Mouse (Mus musculus) kidney, postnatal 36 days (tissue): ENCODE measurements around the gene Cds1.
"Not testable (repeated sequence)": the region's sequence is repeated elsewhere in the genome, so short reads cannot be mapped to it uniquely, and the experiment has no call there.

ENCODE experiments used
- DNase-seq, 2 experiments: peaks; one replicate each; pipeline ENCODE4 v3.0.0; 2021 to 2022; ENCODE audit warnings: mixed read lengths in 2 of 2

Cds1 gene

DNA sequence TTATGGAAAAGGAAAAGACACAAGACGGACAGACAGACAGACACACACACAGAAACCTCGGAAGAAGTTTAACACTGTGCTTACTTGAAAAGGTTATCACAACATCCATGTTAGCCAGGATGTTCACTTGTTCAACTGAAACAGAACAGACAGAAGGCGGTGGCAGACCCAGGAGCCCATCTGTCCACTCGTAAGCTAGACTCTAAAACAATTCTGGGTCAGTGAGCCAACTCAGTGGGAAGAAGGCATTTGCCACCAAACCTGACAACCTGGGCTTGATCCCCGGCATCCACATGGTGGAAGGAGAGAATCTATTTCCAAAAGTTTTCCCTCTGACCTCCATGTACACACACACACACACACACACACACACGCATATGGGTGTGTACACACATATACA, 67.1 kb downstream of the Cds1 start:
- DNase-seq = no peak

DNA sequence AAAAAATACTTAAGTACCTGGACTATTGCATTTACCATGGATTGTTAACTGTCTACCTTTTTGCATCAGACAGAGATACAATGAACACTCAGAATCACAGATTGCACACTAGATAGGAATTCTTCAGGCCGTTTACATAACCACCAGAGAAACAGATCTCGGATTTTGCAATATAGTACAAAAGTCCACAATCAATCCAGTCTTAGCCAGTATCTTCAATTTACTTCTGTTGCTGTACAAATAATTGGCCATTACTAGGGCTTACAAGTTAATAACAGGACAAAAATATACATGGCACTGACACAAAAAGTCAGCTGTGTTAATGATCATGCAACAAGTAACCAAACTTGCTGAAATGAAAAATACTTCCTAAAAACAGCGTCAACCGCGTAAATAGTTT, 68.1 kb downstream of the Cds1 start:
- DNase-seq = no peak

DNA sequence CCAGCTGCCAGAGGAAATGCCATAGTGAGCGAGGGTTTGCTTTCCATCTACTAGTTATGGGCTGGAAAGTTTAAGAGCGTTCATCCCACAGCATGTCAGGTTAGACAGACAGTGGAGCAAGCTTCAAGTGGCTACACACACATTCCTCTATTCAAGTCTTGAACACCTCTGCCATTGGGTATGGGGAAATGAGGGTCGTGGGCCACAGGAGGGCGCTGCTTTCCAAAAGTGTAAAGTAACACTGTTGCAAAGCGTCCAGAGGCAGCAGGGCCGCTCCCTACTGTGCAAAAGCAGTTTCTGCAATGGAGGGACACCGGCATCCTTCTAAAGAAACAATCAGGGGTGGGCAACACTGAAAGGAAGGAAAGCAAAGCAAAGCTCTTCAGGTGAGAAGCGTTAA, 68.9 kb downstream of the Cds1 start:
- peak in 1 of 2 experiments; percentile 62 for DNase-seq

DNA sequence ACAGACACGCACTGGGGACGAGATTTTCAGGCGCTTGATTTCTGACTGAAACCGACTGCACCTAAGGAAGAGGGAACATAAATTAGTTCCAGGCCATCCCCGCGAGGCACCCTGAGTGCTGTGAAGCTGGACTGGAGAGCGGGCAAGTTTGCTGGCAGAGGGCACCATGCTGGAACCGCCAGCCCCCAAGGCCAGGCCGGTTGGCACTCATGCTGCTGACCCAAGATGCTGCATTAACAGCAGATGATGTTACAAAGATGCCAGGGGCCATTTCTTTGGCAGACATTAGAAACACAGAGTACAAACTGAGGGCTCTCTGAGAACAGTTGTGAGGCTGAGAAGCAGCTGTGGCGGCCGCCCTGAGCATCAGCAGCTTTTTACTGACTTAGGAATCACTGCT, 71.3 kb downstream of the Cds1 start:
- no peak for DNase-seq

DNA sequence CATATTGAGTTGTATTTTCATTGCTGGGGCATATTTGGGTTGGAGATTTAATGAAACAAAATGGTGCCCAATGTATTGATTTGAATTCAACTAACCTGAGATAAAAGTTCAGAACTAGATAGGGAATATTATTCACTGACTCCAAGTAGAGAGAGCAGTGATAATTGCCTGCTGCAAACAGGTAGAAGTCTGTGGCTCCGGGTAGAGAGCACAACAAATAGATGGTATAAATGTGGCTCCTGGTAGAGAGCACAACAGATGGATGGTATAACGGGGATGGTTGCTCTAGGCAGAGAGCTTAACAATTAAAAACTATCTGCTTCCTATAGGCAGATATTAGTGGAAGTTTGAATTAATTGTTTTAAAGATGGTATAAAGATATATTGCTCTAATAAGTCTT, 72.7 kb downstream of the Cds1 start:
- DNase-seq = not testable (repeated sequence)

DNA sequence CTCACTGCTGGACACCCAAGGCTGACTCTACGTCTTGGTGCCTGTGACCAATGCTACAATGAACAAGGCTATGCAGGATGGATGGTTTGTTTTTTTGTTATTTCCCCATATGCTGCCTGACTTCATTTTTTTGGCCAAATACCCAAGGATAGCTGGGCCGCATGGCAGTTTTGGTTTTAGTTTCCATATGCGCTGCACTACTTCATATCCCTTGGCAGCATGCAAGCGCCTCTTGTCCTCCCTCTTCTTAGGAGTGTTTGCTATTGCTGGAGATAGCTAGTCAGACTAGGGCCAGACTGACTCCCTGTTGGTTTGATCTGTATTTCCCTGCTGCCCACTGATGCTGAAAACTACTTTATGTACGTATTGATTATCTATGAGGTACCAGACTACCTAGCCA, 75.5 kb downstream of the Cds1 start:
- DNase-seq = no peak

DNA sequence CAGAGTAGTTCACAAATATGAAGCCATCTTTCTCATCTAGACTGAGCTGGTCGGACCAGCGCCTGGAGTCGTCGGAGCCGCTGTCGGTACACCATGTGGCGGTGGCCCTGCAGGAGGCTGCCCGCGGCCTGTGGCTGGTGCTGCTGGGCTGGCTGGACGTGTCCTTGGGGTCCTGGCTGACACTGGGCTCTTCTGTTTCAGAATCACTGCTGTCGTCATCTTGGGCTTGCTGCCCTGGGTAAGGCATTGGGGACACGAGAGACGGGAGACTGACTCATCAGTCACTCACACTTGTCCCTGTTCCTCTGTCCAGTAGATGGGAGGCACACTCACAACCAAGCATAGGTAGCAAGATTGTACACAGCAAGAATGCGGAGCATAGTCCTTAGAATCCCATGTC, 80.1 kb downstream of the Cds1 start:
- DNase-seq = no peak

DNA sequence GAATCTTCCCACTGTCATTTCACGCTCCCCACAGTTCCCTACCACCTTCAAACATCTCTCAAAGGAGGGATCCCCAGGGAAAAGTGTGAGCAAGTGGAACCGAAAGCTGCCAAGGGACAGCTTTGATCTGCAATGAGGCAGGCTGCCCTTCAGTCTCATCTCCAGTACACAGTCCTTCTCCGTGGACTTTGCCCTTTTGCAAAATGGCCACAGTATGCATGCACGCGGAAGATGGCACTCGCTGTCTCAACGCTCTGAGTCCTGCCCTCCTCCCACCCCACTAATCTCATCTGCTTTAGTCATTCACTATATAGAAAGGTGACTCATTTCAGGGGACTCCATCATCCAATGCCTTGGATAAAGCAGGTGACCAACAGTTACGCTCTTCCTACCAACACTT, 81.0 kb downstream of the Cds1 start:
- peak in 1 of 2 experiments; percentile 34 for DNase-seq

DNA sequence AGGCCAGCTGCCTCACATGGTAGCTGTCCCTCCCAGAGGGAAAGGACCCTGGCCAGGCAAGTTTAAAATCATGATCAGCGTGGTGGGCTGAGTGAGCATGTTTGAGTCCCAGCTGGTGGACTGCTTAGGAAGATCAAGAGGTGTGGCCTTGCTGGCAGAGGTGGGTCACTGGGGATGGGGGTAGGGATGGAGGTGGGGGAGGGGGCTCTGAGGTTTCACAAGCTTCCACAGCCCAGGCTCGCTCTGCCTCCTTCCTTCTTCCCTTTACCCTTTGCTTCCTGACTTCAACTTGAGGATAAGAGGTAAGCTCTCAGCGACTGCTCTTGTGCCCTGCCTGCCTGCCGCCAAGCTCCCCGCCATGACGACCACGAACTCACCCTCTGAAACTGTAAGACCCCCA, 82.4 kb downstream of the Cds1 start:
- no peak for DNase-seq

DNA sequence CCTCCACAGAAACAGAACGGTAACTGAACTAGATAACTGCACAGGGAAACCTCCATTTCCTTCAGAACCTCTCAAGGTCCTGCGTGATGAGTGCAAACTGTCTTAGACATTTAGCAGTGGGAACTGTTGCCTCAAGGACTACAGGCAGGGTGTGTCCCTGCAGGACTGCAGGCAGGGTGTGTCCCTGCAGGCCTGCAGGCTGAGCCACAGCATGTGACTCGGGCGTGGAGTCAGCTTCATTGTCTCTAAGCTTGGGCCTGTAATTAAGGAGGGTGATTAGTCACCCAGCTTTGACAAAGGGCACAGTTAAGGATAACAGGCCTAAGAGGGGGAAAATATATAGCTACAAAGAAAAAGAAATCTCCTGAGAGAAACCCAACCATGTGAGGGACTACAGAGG, 82.8 kb downstream of the Cds1 start:
- no peak for DNase-seq

DNA sequence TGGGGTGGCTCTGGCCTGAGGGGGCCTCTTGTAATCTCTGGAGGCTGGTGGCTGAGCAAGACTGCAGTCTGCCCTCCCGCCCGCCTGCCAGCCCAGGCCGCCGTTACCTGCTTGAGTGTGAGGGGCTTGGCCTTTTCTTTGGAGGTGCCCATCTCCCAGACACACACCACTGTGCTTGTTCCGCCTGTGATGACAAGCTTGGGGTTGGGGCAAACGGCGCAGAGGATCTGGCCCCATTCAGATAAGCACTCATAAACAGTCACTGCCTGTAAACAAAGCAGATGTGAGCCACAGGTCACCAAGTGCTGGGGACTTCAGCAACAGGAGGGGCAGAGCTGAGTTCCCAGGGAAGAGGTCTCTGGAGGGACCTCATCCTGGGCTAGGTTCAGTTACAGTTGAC, 86.2 kb downstream of the Cds1 start:
- DNase-seq = no peak

DNA sequence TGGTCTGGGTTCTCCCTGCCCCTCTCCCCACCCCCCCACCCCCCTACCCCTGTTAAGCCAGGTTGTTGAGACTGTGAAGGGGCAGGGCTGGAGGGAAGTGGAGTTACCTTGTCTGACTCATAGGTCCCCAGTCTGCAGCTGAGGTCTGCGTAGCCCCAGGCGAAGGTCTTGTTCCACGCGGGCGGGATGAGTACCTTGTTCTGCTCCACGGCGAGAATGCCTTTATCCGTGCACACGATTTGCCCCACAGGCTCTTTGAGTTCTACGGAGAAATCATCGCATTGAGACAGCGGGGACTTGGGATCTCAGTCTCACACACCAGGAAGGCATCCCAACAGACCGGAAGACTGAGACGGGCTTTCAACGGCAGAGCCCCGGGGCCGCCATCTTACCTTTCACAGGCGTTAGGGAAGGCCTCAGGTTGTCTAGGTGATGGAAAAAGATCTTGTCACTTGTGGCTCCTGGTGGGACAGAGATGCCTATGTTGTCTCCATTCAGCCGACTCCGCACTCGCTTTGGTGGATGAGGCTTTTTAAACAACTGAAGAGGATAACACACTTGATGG, 87.3 kb downstream of the Cds1 start:
- DNase-seq = no peak

DNA sequence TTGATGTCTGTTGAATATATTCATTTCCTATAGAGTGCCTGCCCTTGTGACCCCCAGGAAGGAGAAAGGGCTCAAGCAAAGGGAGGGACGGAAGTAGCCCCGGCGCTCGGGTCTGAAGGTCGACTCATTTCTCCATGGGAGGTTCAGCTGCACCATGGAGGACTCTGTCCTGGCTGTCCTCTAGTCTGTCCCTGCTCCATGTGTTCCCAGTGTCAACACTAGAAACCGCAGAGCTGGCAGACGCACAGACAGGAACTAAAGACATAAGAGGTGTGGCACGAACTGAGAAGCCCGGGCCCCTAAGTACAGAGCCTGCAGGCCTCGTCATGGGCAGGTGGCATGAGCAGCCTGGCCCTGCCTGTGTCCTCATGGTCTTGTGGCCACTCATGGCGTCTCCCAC, 89.2 kb downstream of the Cds1 start:
- peak in 1 of 2 experiments; percentile 41 for DNase-seq

DNA sequence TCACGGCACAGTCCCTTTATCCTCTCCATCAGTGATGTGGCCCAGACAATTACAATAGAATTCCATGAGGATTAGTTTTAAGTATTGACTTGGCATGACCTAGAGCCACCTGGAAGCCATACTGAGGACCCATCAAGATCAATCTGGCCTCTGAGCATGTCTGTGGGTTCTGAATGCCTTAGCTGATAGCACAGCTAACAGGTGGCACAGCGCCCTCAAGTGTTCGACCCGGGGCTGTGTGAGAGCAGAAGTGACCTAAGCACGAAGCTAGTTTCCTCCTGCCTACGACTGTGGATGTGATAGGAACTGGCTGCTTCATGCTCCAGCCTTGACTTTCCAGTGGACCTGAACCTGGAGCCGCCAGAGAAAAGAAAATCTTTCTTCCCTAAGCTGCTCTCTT, 89.7 kb downstream of the Cds1 start:
- peak in 1 of 2 experiments; percentile 47 for DNase-seq

DNA sequence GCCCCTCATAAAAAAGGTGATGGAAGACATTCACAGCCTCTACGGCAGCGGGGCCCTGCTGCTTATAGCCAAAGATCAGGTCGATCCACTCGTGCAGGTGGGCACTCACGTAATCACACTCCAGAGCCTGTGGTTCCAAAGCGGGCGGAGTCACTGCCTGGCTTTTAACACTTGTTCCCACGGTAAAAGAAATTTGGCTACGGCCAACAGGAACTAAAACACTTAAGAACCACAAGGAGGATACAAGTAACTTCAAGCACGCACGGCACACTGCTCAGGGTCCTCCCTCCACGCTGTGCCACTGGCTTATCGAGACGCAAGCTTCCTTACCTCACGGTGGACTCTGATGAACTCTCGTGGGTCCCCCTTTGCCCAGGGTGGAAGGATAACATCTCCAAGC, 90.5 kb downstream of the Cds1 start:
- no peak for DNase-seq

DNA sequence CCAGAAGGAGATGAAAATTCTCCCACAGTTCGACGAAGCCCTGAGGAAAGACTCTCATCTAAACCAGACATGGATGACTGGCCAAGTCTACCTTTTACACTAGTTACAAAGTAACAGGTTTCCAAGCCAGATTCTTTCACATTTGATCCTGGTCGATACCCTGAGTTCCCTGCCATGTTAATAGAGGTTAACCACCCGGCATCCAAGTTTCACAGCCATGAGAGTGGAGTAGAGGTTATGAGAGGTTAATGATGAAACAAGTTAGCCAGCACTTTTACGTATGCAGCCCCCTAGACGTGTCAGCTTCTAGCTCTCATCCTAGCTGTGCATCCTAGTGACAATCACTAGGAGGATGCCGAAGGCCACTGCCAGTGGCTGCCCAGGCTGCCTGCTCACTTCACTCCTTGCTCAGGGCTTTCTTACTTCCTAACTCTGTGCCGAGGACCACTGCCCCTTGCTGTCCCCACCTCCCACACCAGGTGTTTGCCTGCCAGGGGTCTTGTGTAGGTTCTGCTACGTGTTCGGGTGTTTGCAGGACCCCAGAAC, 94.0 kb downstream of the Cds1 start:
- peak; percentile 25 to 69 for DNase-seq

DNA sequence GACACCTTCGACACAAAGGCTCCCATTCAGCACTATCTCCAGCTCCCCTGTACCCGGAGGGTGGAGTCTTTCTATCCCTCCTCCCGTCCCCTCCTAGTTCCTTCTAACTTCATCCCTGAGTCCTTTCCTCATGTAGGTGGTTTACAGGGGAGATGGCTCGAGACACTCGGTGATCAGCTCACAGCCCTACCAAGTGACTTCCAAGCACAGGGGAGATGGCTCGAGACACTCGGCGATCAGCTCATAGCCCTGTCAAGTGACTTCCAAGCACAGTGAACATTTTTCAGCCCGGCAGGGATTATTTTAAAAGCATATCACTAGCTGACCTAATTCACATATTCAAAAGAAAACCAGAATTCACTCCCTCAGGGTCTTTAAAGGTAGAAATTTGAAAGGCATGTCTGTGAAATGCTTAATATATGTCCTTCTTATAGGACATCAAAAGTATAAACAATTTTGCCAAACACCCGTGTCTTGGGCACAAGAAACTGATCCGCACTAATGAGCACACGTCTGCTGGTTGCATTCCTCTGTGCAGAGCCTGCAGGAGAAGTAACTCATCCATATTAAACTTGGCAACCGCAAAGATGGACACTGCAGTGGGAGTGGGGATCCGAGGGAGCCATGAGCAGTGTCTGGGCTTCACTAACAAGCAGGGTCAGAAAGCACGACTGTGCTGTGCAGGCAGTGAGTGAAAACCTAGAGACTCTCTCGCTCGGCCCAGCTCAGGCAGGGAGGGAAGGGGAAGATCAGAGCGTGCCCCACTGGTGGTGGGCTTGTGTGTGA, 97.0 kb downstream of the Cds1 start:
- no peak for DNase-seq

DNA sequence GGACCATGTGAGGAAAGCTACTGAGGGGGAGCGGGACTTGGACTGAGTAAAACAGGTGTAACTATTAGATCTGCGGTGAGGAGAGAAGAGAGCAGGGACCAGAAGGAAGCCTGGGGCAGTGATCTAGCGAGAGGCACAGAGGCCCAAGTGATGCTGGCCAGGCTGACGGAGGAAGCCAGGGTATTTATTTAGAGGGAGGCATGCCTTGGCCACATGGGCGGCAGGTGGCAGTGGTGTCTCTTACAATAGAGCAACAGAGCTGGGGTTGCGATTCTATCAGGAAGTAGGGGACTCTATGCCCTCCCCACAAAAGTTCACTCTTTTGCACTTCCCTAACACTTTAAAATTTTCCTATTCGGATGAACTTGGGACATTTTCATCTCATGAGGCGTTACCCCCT, 97.7 kb downstream of the Cds1 start:
- no peak for DNase-seq

DNA sequence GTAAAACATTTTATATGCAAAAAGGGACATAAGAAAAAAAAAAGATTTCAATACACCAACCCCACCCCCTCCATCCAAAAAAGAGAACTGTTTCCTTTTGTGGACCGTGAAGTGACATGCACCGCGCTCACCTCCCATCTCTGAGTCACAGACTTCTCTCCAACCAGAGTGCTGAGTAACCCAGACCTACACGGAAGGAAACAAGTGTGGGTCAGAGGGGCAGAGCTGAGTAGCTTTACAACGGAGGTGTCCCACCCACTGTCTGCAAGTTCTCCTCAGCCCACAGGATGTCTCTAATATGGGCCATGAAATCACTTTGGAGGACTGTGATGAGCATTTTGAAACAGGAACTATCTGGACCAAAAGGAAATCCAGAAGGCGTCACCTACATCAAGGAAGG, 99.0 kb downstream of the Cds1 start:
- DNase-seq = no peak

DNA sequence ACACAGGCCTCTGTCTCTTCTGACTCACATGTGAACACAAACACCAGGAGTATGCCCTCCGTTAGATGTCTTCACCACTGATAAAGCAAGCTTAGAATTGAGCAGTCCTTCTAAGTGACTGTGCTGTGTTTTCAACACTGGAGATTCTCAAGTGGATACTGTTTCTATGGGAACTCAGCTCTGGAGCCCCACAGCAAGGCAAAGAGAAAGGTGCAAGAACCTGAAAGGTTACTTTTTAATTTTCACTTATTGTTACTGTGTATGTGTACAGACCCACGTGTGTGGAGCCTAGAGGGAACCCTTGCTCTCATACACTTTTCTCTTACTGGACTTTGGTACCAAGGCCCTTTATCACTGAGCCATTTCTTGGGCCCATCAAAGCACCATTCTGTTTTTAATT, 101.8 kb downstream of the Cds1 start:
- no peak for DNase-seq
